Mouse (Mus musculus) CH12.LX (cell line): ENCODE data around the gene Gm609. TPM values are rescaled to one million over a fixed set of nuclear protein-coding genes. Genes with fewer than 3 reads are reported as not detected.

Experiments
- DNase-seq: peaks from one replicate; pipeline ENCODE4 v3.0.0-alpha.2; 2013; ENCODE audit errors: extremely low read depth
- H3K27ac ChIP-seq: 2 replicates; pipeline ENCODE4 v1.5.1; 2012; ENCODE audit warnings: low read depth, mild to moderate bottlenecking, control low read depth, moderate library complexity; ENCODE audit not compliant: insufficient read depth
- H3K27me3 ChIP-seq: replicated peaks from 2 replicates; pipeline ENCODE3; 2012; ENCODE audit warnings: inconsistent platforms
- H3K36me3 ChIP-seq, 2 experiments: replicated peaks in 1 of 2; 2 replicates each; pipeline versions ENCODE3 to v1.6.1; 2012; ENCODE audit warnings: inconsistent platforms in 1 of 2, low read length in 1 of 2, mild to moderate bottlenecking in 1 of 2, mixed read lengths in 1 of 2, moderate library complexity in 1 of 2; ENCODE audit not compliant: control insufficient read depth in 1 of 2, insufficient read depth in 1 of 2
- H3K4me1 ChIP-seq, 2 experiments: 2 replicates each; pipeline ENCODE4 v1.6.1; 2012; ENCODE audit warnings: inconsistent platforms in 1 of 2, moderate library complexity in 1 of 2; ENCODE audit not compliant: insufficient read depth in 2 of 2, control insufficient read depth in 1 of 2
- H3K4me2 ChIP-seq: 2 replicates; pipeline ENCODE4 v1.6.1; 2012; ENCODE audit warnings: low read depth, mild to moderate bottlenecking, control low read depth; ENCODE audit not compliant: poor library complexity, insufficient read depth, severe bottlenecking
- H3K4me3 ChIP-seq, 3 experiments: fragments of 150-350 bp in 1 of 3; sonication (generic) in 1 of 3; replicated peaks in 1 of 3; 2 replicates each; pipeline versions ENCODE3 to v1.5.1; 2011 to 2012; ENCODE audit warnings: low read depth in 2 of 3, low read length in 2 of 3, mild to moderate bottlenecking in 2 of 3, moderate library complexity in 2 of 3, control low read depth in 1 of 3, improper control_type of control experiment in 1 of 3, inconsistent platforms in 1 of 3, mixed read lengths in 1 of 3; ENCODE audit not compliant: poor library complexity in 1 of 3
- H3K79me2 ChIP-seq: replicated peaks from 2 replicates; pipeline ENCODE4 v1.6.1; 2012; ENCODE audit warnings: mild to moderate bottlenecking, moderate library complexity; ENCODE audit not compliant: control insufficient read depth, poor library complexity, insufficient read depth, severe bottlenecking; ENCODE audit errors: extremely low read depth
- H3K9ac ChIP-seq: 2 replicates; pipeline ENCODE4 v1.6.1; 2012; ENCODE audit warnings: low read depth, mild to moderate bottlenecking, control low read depth, moderate library complexity; ENCODE audit not compliant: insufficient read depth
- H3K9me3 ChIP-seq: replicated peaks from 2 replicates; pipeline ENCODE3; 2012; ENCODE audit warnings: low read length, inconsistent platforms, mixed read lengths
- CHD2 ChIP-seq: IDR thresholded peaks from 2 replicates; pipeline ENCODE4 v1.6.1; 2011; ENCODE audit warnings: low read length, improper control_type of control experiment
- EP300 ChIP-seq: IDR thresholded peaks from 2 replicates; pipeline ENCODE4 v1.6.1; 2011; ENCODE audit warnings: low read length, improper control_type of control experiment
- ETS1 ChIP-seq: conservative IDR thresholded peaks from 2 replicates; pipeline ENCODE4 v1.6.1; 2012; ENCODE audit warnings: low read depth, mild to moderate bottlenecking, inconsistent platforms, low read length, improper control_type of control experiment, moderate library complexity
- HCFC1 ChIP-seq: IDR thresholded peaks from 2 replicates; pipeline ENCODE4 v1.6.1; 2012; ENCODE audit warnings: low read depth, mild to moderate bottlenecking, inconsistent platforms, low read length, improper control_type of control experiment
- IRF4 ChIP-seq: IDR thresholded peaks from 2 replicates; pipeline ENCODE4 v1.6.1; 2014; ENCODE audit warnings: low read depth, mild to moderate bottlenecking, inconsistent platforms, low read length, improper control_type of control experiment
- JUN ChIP-seq: IDR thresholded peaks from 2 replicates; pipeline ENCODE4 v1.6.1; 2011; ENCODE audit warnings: low read depth, mild to moderate bottlenecking, low read length, improper control_type of control experiment, moderate library complexity; ENCODE audit not compliant: insufficient read depth
- KAT2A ChIP-seq: IDR thresholded peaks from 2 replicates; pipeline ENCODE4 v1.6.1; 2012; ENCODE audit warnings: low read length, improper control_type of control experiment, inconsistent platforms; ENCODE audit not compliant: insufficient replicate concordance
- MXI1 ChIP-seq: IDR thresholded peaks from 2 replicates; pipeline ENCODE4 v1.6.1; 2011; ENCODE audit warnings: mild to moderate bottlenecking, low read depth, low read length, improper control_type of control experiment
- MYC ChIP-seq: IDR thresholded peaks from 2 replicates; pipeline ENCODE4 v1.6.1; 2011; ENCODE audit warnings: low read depth, mild to moderate bottlenecking, improper control_type of control experiment, low read length
- NELFE ChIP-seq: IDR thresholded peaks from 2 replicates; pipeline ENCODE4 v1.6.1; 2011; ENCODE audit warnings: low read depth, low read length, improper control_type of control experiment
- PAX5 ChIP-seq: IDR thresholded peaks from 2 replicates; pipeline ENCODE4 v1.6.1; 2012; ENCODE audit warnings: low read length, inconsistent platforms, mixed read lengths
- POLR2A ChIP-seq: IDR thresholded peaks from 2 replicates; pipeline ENCODE4 v1.6.1; 2011; ENCODE audit warnings: low read depth, mild to moderate bottlenecking, improper control_type of control experiment, low read length
- RCOR1 ChIP-seq: conservative IDR thresholded peaks from 2 replicates; pipeline ENCODE4 v1.6.1; 2012; ENCODE audit warnings: low read depth, mild to moderate bottlenecking, inconsistent platforms, low read length, improper control_type of control experiment
- SIN3A ChIP-seq: IDR thresholded peaks from 2 replicates; pipeline ENCODE4 v1.6.1; 2012; ENCODE audit warnings: low read length, improper control_type of control experiment, inconsistent platforms
- SMC3 ChIP-seq: IDR thresholded peaks from 2 replicates; pipeline ENCODE4 v1.6.1; 2011; ENCODE audit warnings: low read depth, low read length, improper control_type of control experiment
- TBP ChIP-seq: conservative IDR thresholded peaks from 2 replicates; pipeline ENCODE4 v1.6.1; 2011; ENCODE audit warnings: low read depth, low read length, improper control_type of control experiment
- USF1 ChIP-seq: IDR thresholded peaks from 2 replicates; pipeline ENCODE4 v1.6.1; 2014; ENCODE audit warnings: low read depth, mild to moderate bottlenecking, inconsistent platforms, low read length, improper control_type of control experiment
- USF2 ChIP-seq: conservative IDR thresholded peaks from 2 replicates; pipeline ENCODE4 v1.6.1; 2011; ENCODE audit warnings: low read depth, low read length, improper control_type of control experiment
- ZKSCAN1 ChIP-seq: IDR thresholded peaks from 2 replicates; pipeline ENCODE4 v1.6.1; 2012; ENCODE audit warnings: low read depth, inconsistent platforms, low read length, improper control_type of control experiment, borderline replicate concordance
- dilution Hi-C: fragments of 300-500 bp; cut with MboI; formaldehyde crosslinking; loops from 2 replicates; pipeline ENCODE4 v1.14.3; 2020; ENCODE audit warnings: low sequenced_read_pairs; ENCODE audit not compliant: extremely low pct_unique_long_range_greater_than_20kb, extremely low pct_ligation_motif_present
- in situ Hi-C: fragments of 300-500 bp; cut with MboI; formaldehyde crosslinking; loops from 3 replicates; pipeline ENCODE4 v1.14.3; 2019; ENCODE audit warnings: low sequenced_read_pairs, low pct_ligation_motif_present, low pct_unique_long_range_greater_than_20kb, mixed read lengths
- polyA plus RNA-seq: library from polyadenylated mRNA; unstranded; fragments of >175 nt; gene quantifications from 2 replicates; pipeline ENCODE4 v1.2.1, GENCODE M21; 2012; ENCODE audit warnings: low read depth; ENCODE audit not compliant: insufficient read length
- total RNA-seq, 2 experiments: library from RNA; depleted of rRNA; stranded (reverse); fragments of 300-350 nt in 1 of 2; fragments of >200 nt in 1 of 2; gene quantifications; 2 replicates each; pipeline ENCODE4 v1.2.3; 2012 to 2014

Gene Gm609
- total and polyA plus RNA-seq, 3 experiments = 0.04 TPM; not detected in 2

DNA sequence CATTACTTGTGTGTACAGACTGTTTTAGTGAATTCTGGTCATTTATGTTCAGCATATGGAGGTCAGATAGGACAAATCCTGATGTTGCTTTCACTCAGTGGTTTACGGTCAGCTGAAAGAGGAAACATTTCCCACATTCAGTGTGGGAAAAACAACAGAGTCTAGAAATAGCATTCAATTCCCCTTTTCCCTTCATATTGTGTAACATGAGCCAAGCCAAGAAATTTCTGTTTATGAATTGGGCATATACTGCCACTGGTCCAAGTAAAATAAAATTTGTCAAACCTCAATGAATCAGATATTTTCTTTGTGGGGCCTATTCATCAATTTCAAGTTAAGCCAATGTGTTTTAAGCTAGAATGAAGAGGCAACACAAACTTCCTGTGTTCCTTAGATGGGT, 121.7 kb downstream of the Gm609 start:
- H3K9ac ChIP-seq = no peak overlapping the region
- no peaks in the 10 kb centered on the region for H3K27me3 ChIP-seq
- TF ChIP-seq USF2 = no peak
- no peak for TF ChIP-seq CHD2
- TF ChIP-seq SMC3 = no peak
- no peak for TF ChIP-seq POLR2A
- no peak for TF ChIP-seq ZKSCAN1
- TF ChIP-seq MYC = no peak
- no peak for TF ChIP-seq PAX5
- TF ChIP-seq, all 38 proteins: peak for 0
- no peak overlapping the region for H3K4me2 ChIP-seq
- no peaks in the 10 kb centered on the region for H3K79me2 ChIP-seq
- dilution Hi-C loops = no loop called here
- no peaks in the 10 kb centered on the region for H3K9me3 ChIP-seq
- no peak for DNase-seq
- H3K4me3 ChIP-seq = no peak overlapping the region
- in situ Hi-C loops = no loop called here
- H3K36me3 ChIP-seq = no peaks in the 10 kb centered on the region
- peaks cover 2 to 6% of the 10 kb centered on the region in 2 experiments; a peak in 3 of 4 replicates for H3K4me1 ChIP-seq
- H3K27ac ChIP-seq = no peak overlapping the region

DNA sequence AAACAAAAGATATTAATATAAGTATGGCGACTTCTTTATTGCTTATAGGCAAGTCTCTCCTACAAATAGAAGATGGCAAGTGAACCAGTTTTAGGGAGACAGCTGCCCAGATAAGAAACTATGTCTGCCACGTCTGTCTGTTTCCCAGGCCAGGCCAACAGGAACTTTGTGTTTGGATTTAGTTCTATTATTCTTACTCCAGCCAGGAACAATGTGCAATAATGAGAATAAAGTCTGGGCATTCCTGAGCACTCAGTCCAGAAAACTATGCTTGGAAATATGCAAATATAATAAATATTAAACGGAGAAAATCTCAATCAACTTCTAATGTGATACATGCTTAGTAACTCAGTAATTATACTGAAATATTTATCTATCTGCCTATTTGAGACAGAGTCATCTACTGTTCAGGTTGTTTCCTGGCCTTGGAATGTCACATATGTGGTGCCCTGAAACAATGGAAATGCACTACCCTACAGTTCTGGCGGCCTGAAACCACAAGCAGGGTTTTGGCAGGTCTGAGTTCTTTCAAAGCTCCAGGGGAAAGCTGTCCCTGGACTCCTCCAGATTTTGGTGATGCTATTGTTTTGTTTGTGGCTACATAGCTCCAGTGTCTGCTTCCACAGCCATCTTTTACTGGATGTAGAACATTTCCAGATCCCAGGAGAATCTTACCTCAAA, 123.3 kb downstream of the Gm609 start:
- Histone ChIP-seq H3K4me1 (peaks cover 2 to 6% of the 10 kb centered on the region in 2 experiments; a peak in 3 of 4 replicates), H3K9me3 (no peaks in the 10 kb centered on the region), H3K4me3 (no peak overlapping the region), H3K4me2 (no peak overlapping the region), H3K36me3 (no peaks in the 10 kb centered on the region), H3K79me2 (no peaks in the 10 kb centered on the region), H3K27me3 (no peaks in the 10 kb centered on the region), H3K9ac (no peak overlapping the region), H3K27ac (no peak overlapping the region)
- in situ Hi-C loops (no loop called here), dilution Hi-C loops (no loop called here)
- DNase-seq = no peak
- TF ChIP-seq CHD2 (no peak), ZKSCAN1 (no peak), USF1 (no peak), EP300 (no peak), KAT2A (no peak)

DNA sequence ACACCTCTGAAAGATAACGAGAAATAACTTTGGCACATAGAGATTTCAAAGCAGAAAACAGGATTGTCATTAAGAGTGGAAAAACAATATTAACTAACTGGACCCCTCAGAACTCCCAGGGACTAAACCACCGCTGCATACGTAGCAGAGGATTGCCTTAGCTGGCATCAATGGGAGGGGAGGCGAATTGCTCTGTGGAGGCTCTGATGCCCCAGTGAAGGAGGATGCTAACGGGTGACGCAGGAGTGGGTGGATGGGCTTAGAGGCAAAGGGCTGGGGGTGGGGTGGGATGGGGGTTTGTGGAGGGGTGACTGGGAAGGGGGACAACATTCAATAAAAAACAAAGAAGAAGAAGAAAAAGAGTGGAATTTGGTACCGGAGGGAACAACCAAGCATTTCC, 126.7 kb downstream of the Gm609 start:
- Histone ChIP-seq H3K4me1 (peaks cover 0 to 7% of the 10 kb centered on the region in 2 experiments; a peak in 1 of 4 replicates), H3K27ac (no peak overlapping the region), H3K79me2 (no peaks in the 10 kb centered on the region), H3K9ac (no peak overlapping the region), H3K36me3 (no peaks in the 10 kb centered on the region), H3K4me3 (no peak overlapping the region), H3K4me2 (no peak overlapping the region), H3K9me3 (no peaks in the 10 kb centered on the region), H3K27me3 (no peaks in the 10 kb centered on the region)
- in situ Hi-C loops = no loop called here
- dilution Hi-C loops = no loop called here
- no peak for DNase-seq
- TF ChIP-seq TBP (no peak), POLR2A (no peak), ETS1 (no peak), NELFE (no peak), IRF4 (no peak), JUN (no peak), USF2 (no peak), HCFC1 (no peak), SIN3A (no peak), RCOR1 (no peak), MXI1 (no peak), PAX5 (no peak), USF1 (no peak)
